Mouse (Mus musculus) midbrain, embryonic 12.5 days (tissue): ENCODE results near the gene March7. TPM values are rescaled to one million over a fixed set of nuclear protein-coding genes. Genes with fewer than 3 reads are reported as not detected.

Source experiments
- ATAC-seq: fragments of 200-750 bp; cut with Nextera tagmentation; 2 replicates; pipeline ENCODE4 v1.8.0; 2017; ENCODE audit warnings: low read depth, moderate TSS enrichment, moderate library complexity; ENCODE audit not compliant: low FRiP score
- H3K27ac ChIP-seq: fragments of 300-500 bp; sonication (generic); replicated peaks from 2 replicates; pipeline ENCODE4 v1.5.1; 2016; ENCODE audit warnings: mild to moderate bottlenecking
- H3K27me3 ChIP-seq: fragments of 300-500 bp; sonication (generic); 2 replicates; pipeline ENCODE4 v1.6.1; 2016; ENCODE audit warnings: mild to moderate bottlenecking
- H3K36me3 ChIP-seq: fragments of 300-500 bp; sonication (generic); 2 replicates; pipeline ENCODE4 v1.6.1; 2016
- H3K4me1 ChIP-seq: fragments of 300-500 bp; sonication (generic); 2 replicates; pipeline ENCODE4 v1.6.1; 2016
- H3K4me2 ChIP-seq: fragments of 300-500 bp; sonication (generic); replicated peaks from 2 replicates; pipeline ENCODE4 v1.6.1; 2016; ENCODE audit warnings: mild to moderate bottlenecking, moderate library complexity
- H3K4me3 ChIP-seq: fragments of 300-500 bp; sonication (generic); 2 replicates; pipeline ENCODE4 v1.5.1; 2016; ENCODE audit warnings: mild to moderate bottlenecking
- H3K9ac ChIP-seq: fragments of 300-500 bp; sonication (generic); replicated peaks from 2 replicates; pipeline ENCODE4 v1.6.1; 2016; ENCODE audit warnings: mild to moderate bottlenecking, moderate library complexity
- H3K9me3 ChIP-seq: fragments of 300-500 bp; sonication (generic); 2 replicates; pipeline ENCODE4 v1.6.1; 2016; ENCODE audit warnings: mild to moderate bottlenecking
- WGBS: fragments of 180-500 bp; shearing (Covaris S2); methylation state at CpG from one replicate; pipeline ENCODE4 v1.1.7; 2016; 5-methylcytosine and 5-hydroxymethylcytosine counted together
- polyA plus RNA-seq: library from polyadenylated mRNA; unstranded; fragments of >200 nt; fragmentation: Nextera tagmentation; extraction: Ambion mirVana; gene quantifications from 2 replicates; pipeline ENCODE4 v1.2.1, GENCODE M21; 2016

Gene March7
- polyA plus RNA-seq, 1 experiment from 2014 or later, result 103 TPM

GRCm38 (mm10) chr2:60217620-60218019, 7.9 kb downstream of the March7 start:
- Histone ChIP-seq H3K36me3 (0 out of 2 replicates have a peak, but pooled peaks cover 4% of the 10 kb centered on the region), H3K27ac (no peak overlapping the region), H3K27me3 (no peaks in the 10 kb centered on the region), H3K9ac (no peak overlapping the region), H3K4me2 (no peak overlapping the region), H3K9me3 (no peaks in the 10 kb centered on the region), H3K4me3 (no peak overlapping the region), H3K4me1 (peaks cover 3% of the 10 kb centered on the region; the same call in 1 of the 2 replicates)
- 93% methylated on average over 6 of the region's 6 CpGs for WGBS
- no peak for ATAC-seq

GRCm38 (mm10) chr2:60221236-60221635, 11.5 kb downstream of the March7 start:
- Histone ChIP-seq H3K4me1 (0 out of 2 replicates have a peak, but pooled peaks cover 3% of the 10 kb centered on the region), H3K4me2 (no peak overlapping the region), H3K27ac (no peak overlapping the region), H3K36me3 (no peaks in the 10 kb centered on the region), H3K4me3 (no peak overlapping the region), H3K9me3 (no peaks in the 10 kb centered on the region), H3K9ac (no peak overlapping the region), H3K27me3 (no peaks in the 10 kb centered on the region)
- ATAC-seq, result no peak
- WGBS, result 86% methylated on average over 6 of the region's 6 CpGs

GRCm38 (mm10) chr2:60221954-60222353, 12.3 kb downstream of the March7 start:
- Histone ChIP-seq H3K9ac (no peak overlapping the region), H3K4me2 (no peak overlapping the region), H3K4me3 (no peak overlapping the region), H3K27ac (no peak overlapping the region), H3K4me1 (0 out of 2 replicates have a peak, but pooled peaks cover 3% of the 10 kb centered on the region), H3K36me3 (no peaks in the 10 kb centered on the region), H3K27me3 (no peaks in the 10 kb centered on the region), H3K9me3 (no peaks in the 10 kb centered on the region)
- ATAC-seq, result no peak
- 92% methylated on average over 2 of the region's 2 CpGs for WGBS

GRCm38 (mm10) chr2:60223489-60223888, 13.8 kb downstream of the March7 start:
- 0 out of 2 replicates have a peak, but pooled peaks cover 5% of the 10 kb centered on the region for H3K4me1 ChIP-seq
- WGBS, result 86% methylated on average over 1 of the region's 1 CpGs
- H3K9ac ChIP-seq, result no peak overlapping the region
- H3K36me3 ChIP-seq, result no peaks in the 10 kb centered on the region
- no peak for ATAC-seq
- H3K27ac ChIP-seq, result no peak overlapping the region
- H3K4me2 ChIP-seq, result no peak overlapping the region
- H3K9me3 ChIP-seq, result no peaks in the 10 kb centered on the region
- H3K4me3 ChIP-seq, result no peak overlapping the region
- H3K27me3 ChIP-seq, result no peaks in the 10 kb centered on the region

GRCm38 (mm10) chr2:60228470-60228869, 18.8 kb downstream of the March7 start:
- H3K4me2 ChIP-seq, result no peak overlapping the region
- H3K9me3 ChIP-seq, result no peaks in the 10 kb centered on the region
- no peak for ATAC-seq
- no peaks in the 10 kb centered on the region for H3K27me3 ChIP-seq
- no peak overlapping the region for H3K9ac ChIP-seq
- H3K36me3 ChIP-seq, result peaks cover 32% of the 10 kb centered on the region
- H3K4me3 ChIP-seq, result no peak overlapping the region
- H3K4me1 ChIP-seq, result 0 out of 2 replicates have a peak, but pooled peaks cover 3% of the 10 kb centered on the region
- WGBS, result 89% methylated on average over 1 of the region's 1 CpGs
- H3K27ac ChIP-seq, result no peak overlapping the region

GRCm38 (mm10) chr2:60230361-60230760, 20.7 kb downstream of the March7 start:
- Histone ChIP-seq H3K36me3 (peaks cover 44% of the 10 kb centered on the region), H3K4me3 (no peak overlapping the region), H3K4me1 (0 out of 2 replicates have a peak, but pooled peaks cover 3% of the 10 kb centered on the region), H3K27me3 (no peaks in the 10 kb centered on the region), H3K9ac (no peak overlapping the region), H3K9me3 (no peaks in the 10 kb centered on the region), H3K27ac (no peak overlapping the region), H3K4me2 (no peak overlapping the region)
- WGBS, result 93% methylated on average over 2 of the region's 2 CpGs
- ATAC-seq, result no peak

- Histone ChIP-seq H3K4me1 (no peaks in the 10 kb centered on the region), H3K9ac (no peak overlapping the region), H3K4me3 (no peak overlapping the region), H3K27me3 (no peaks in the 10 kb centered on the region), H3K9me3 (no peaks in the 10 kb centered on the region), H3K27ac (no peak overlapping the region), H3K36me3 (peaks cover 61% of the 10 kb centered on the region), H3K4me2 (no peak overlapping the region)
- 70% methylated on average over 2 of the region's 2 CpGs for WGBS
- ATAC-seq, result no peak
Measured at GRCm38 (mm10) chr2:60233147-60233546, 23.5 kb downstream of the March7 start.

GRCm38 (mm10) chr2:60234506-60234905, 24.8 kb downstream of the March7 start:
- Histone ChIP-seq H3K27ac (no peak overlapping the region), H3K9me3 (no peaks in the 10 kb centered on the region), H3K4me2 (no peak overlapping the region), H3K4me3 (no peak overlapping the region), H3K4me1 (no peaks in the 10 kb centered on the region), H3K36me3 (peaks cover 71% of the 10 kb centered on the region), H3K27me3 (no peaks in the 10 kb centered on the region), H3K9ac (no peak overlapping the region)
- 89% methylated on average over 7 of the region's 7 CpGs for whole genome bisulfite sequencing
- ATAC-seq, result no peak

- H3K9ac ChIP-seq, result no peak overlapping the region
- no peaks in the 10 kb centered on the region for H3K4me1 ChIP-seq
- WGBS, result 86% methylated on average over 4 of the region's 4 CpGs
- H3K4me2 ChIP-seq, result no peak overlapping the region
- H3K27me3 ChIP-seq, result no peaks in the 10 kb centered on the region
- H3K36me3 ChIP-seq, result peaks cover 9% of the 10 kb centered on the region
- no peak for ATAC-seq
- H3K27ac ChIP-seq, result no peak overlapping the region
- H3K4me3 ChIP-seq, result no peak overlapping the region
- H3K9me3 ChIP-seq, result no peaks in the 10 kb centered on the region
Measured at GRCm38 (mm10) chr2:60252782-60253181, 43.1 kb downstream of the March7 start.

GRCm38 (mm10) chr2:60253506-60253905, 43.8 kb downstream of the March7 start:
- H3K9ac ChIP-seq, result no peak overlapping the region
- H3K4me3 ChIP-seq, result no peak overlapping the region
- peaks cover 9% of the 10 kb centered on the region for H3K36me3 ChIP-seq
- no peak overlapping the region for H3K27ac ChIP-seq
- no peaks in the 10 kb centered on the region for H3K9me3 ChIP-seq
- no peaks in the 10 kb centered on the region for H3K4me1 ChIP-seq
- no peaks in the 10 kb centered on the region for H3K27me3 ChIP-seq
- no peak for ATAC-seq
- no peak overlapping the region for H3K4me2 ChIP-seq

GRCm38 (mm10) chr2:60256751-60257150, 47.1 kb downstream of the March7 start:
- 87% methylated on average over 2 of the region's 2 CpGs for WGBS
- Histone ChIP-seq H3K36me3 (no peaks in the 10 kb centered on the region), H3K27ac (no peak overlapping the region), H3K9me3 (no peaks in the 10 kb centered on the region), H3K4me2 (no peak overlapping the region), H3K4me1 (no peaks in the 10 kb centered on the region), H3K4me3 (no peak overlapping the region), H3K9ac (no peak overlapping the region), H3K27me3 (no peaks in the 10 kb centered on the region)
- ATAC-seq, result no peak

GRCm38 (mm10) chr2:60259186-60259585, 49.5 kb downstream of the March7 start:
- no peak overlapping the region for H3K27ac ChIP-seq
- no peak overlapping the region for H3K4me3 ChIP-seq
- H3K27me3 ChIP-seq, result no peaks in the 10 kb centered on the region
- WGBS, result 98% methylated on average over 5 of the region's 5 CpGs
- H3K4me2 ChIP-seq, result no peak overlapping the region
- no peak overlapping the region for H3K9ac ChIP-seq
- no peaks in the 10 kb centered on the region for H3K36me3 ChIP-seq
- H3K4me1 ChIP-seq, result no peaks in the 10 kb centered on the region
- ATAC-seq, result no peak
- no peaks in the 10 kb centered on the region for H3K9me3 ChIP-seq

GRCm38 (mm10) chr2:60260621-60261350, 51.1 kb downstream of the March7 start:
- no peaks in the 10 kb centered on the region for H3K36me3 ChIP-seq
- no peaks in the 10 kb centered on the region for H3K27me3 ChIP-seq
- no peak overlapping the region for H3K27ac ChIP-seq
- H3K4me2 ChIP-seq, result no peak overlapping the region
- H3K9me3 ChIP-seq, result no peaks in the 10 kb centered on the region
- H3K9ac ChIP-seq, result no peak overlapping the region
- H3K4me3 ChIP-seq, result no peak overlapping the region
- ATAC-seq, result no peak
- H3K4me1 ChIP-seq, result no peaks in the 10 kb centered on the region
- 91% methylated on average over 5 of the region's 5 CpGs for WGBS
